Mouse (Mus musculus): Measurements from ENCODE around the gene Pi4k2a. TPM values are rescaled to one million over a fixed set of nuclear protein-coding genes. Genes with fewer than 3 reads are reported as not detected.

Gene Pi4k2a
- total RNA-seq (2023), result 54.0 TPM

DNA sequence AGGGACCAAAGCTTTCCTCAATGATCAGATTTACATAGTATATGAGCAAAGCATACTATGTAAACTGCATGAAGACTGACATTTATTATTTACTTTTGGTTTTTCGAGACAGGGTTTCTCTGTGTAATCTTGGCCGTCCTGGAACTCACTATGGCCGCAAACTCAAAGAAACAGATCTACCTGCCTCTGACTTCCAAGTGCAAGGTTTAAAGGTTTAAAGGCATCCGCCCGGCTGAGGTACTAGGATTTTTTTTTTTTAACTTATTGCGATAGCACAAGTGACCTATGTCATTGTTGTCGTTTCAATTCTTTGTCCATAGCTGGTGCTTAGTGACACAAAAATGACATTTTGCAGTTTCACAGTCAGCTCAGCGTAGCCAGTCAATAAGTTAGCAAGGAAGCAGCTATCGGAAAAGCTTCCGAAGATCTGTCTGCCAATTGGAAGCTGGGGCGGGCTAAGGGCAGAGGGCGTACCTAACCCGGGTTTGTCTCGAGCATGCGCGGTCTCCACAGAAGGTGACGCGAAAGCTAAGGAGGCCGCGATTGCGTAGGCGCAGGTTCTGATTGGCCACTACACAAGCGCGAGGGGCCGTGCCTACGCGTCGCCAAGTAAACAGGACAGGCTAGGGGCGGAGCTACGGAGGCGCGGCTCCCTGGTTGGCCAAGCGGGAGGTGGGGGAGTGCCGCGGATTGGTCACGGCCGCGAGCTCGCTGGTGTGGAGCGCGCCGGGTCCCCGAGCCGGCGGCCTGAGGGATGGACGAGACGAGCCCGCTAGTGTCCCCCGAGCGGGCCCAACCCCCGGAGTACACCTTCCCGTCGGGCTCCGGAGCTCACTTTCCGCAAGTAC, at the start of gene Pi4k2a:
TSS of gene Pi4k2a (plus strand) at position 723 of the 848 bp plus-strand sequence.

GRCm38 (mm10) chr19:42045269-42046102, 44.8 kb upstream of the Pi4k2a start, which contains the start of gene Hoga1:
Gene Hoga1 (plus strand): TSS chr19:42045610.

GRCm38 (mm10) chr19:42051948-42052347, 38.3 kb upstream of the Pi4k2a start, which contains the start of gene 4933411K16Rik:
Gene 4933411K16Rik (plus strand): TSS chr19:42052248.

GRCm38 (mm10) chr19:42086166-42086565, 4.1 kb upstream of the Pi4k2a start, which contains the start of gene Morn4:
Gene Morn4 (minus strand): TSS chr19:42086357.

DNA sequence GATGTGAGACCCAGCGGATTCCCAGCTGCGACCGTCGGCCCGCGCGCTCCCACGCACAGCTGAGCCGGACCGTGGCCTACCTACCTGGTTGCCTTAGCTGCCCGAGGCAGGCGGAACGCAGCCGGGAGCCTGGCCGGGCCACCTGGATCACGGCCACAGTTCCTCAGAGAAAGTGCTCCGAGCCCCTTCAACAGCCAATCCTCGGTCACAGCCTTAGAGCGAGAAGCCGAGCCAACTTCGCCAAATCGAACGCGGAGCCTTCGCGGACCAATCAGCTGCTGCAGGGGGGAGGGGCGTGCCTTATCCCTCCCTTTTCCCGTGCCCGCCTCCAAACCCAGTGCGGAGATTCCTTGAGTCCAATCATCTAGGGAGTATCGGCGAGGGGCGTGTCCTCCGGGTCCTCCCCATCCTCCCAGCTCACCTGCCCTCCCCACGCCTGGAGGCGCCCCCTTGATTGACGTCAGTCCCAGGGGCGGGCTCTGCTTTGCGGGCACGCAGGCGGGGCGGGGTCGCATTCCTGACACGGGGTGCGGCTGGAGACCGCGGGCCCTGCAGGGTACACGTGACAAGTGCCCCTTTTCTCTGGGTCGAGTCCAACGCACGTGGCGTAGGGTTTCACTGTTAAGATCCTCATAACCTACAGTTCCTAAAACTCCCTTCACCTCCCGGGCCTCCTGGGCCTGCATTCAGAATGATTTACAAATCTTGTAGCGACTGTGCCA, 38.7 kb downstream of the Pi4k2a start, which contains the start of gene Avpi1:
TSS of gene Avpi1 (minus strand) at position 273 of the 722 bp plus-strand sequence.

DNA sequence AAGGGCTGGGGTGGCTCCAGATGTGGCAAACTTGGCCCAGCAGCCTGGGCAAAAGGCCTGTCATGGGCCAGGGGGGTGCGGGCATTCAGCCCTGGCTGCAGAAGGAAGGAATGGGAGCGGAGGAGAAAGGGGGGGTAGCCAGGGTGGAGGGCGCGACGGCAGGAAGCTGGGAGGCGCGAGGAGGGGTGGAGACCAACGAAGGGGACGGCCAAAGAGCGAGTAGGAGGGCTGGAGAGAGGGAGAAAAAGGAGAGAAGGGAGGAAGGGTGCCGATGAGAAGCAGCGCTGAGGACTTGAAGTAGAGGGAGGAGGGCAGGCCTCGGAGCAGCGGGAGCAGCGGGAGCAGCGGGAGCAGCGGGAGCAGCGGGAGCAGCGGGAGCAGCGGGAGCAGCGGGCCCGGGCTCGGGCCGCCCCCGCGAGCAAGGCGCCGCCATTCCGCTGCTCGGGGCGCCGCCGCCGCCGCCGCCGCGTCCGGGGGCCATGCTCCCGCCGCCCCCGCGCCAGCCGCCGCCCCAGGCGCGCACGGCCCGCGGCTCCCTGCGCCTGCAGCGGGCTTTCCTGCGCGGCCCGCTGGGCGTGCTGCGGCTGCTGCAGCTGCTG, 57.0 kb downstream of the Pi4k2a start, which contains the start of gene Marveld1:
TSS of gene Marveld1 (plus strand) at position 231 of the 599 bp plus-strand sequence.

DNA sequence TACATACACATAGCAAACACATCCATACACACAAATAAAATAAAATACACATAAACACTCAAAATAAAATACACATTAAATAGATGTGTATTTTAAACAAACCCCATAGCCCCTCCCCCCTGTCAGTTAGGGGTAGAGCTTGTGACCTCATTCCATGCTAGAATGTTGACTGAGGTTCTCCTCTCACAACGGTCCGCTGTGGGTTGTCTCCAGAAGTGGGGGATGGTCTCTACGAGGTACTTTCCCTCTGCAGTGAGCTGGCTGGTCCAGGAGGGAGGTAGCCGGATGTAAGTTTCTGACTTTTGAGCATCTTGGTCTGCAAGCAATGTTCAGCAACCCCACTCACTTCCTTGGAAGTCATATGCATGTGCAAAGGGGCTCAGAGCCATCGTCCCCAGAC, 73.5 kb downstream of the Pi4k2a start, which contains the start of gene Zfyve27:
TSS of gene Zfyve27 (plus strand) at position 188 of the 400 bp plus-strand sequence.

Other genes with a start within 250 kb of the Pi4k2a start
- gene Frat2, start 242.3 kb upstream of the Pi4k2a start, total RNA-seq (2023), result 157 TPM
- gene Rrp12, start 194.3 kb upstream of the Pi4k2a start, total RNA-seq (2023), result 36.7 TPM
- gene Pgam1, start 178.5 kb upstream of the Pi4k2a start, total RNA-seq (2023), result 40.7 TPM
- 37.9 TPM for gene Exosc1, start 157.0 kb upstream of the Pi4k2a start, total RNA-seq (2023)
- 23.9 TPM for gene Zdhhc16, start 157.0 kb upstream of the Pi4k2a start, total RNA-seq (2023)
- gene Mms19, start 109.3 kb upstream of the Pi4k2a start, total RNA-seq (2023), result 106 TPM
- gene Ubtd1, start 108.7 kb upstream of the Pi4k2a start, total RNA-seq (2023), result 6.7 TPM
- not detected for gene Ankrd2, start 54.5 kb upstream of the Pi4k2a start, total RNA-seq (2023)
- not detected for gene Hoga1, start 44.9 kb upstream of the Pi4k2a start, total RNA-seq (2023)
- not detected for gene 4933411K16Rik, start 38.2 kb upstream of the Pi4k2a start, total RNA-seq (2023)
- gene Morn4, start 4.1 kb upstream of the Pi4k2a start, total RNA-seq (2023), result not detected
- gene Avpi1, start 38.6 kb downstream of the Pi4k2a start, total RNA-seq (2023), result 9.9 TPM
- gene Marveld1, start 56.9 kb downstream of the Pi4k2a start, total RNA-seq (2023), result 10.6 TPM
- gene Zfyve27, start 73.5 kb downstream of the Pi4k2a start, total RNA-seq (2023), result 73.4 TPM
- not detected for gene Sfrp5, start 111.8 kb downstream of the Pi4k2a start, total RNA-seq (2023)
- gene Golga7b, start 157.1 kb downstream of the Pi4k2a start, total RNA-seq (2023), result not detected

Data from CD4-positive naive resting alpha-beta T cell, adult 76 days (primary cell).